Mouse (Mus musculus): ENCODE results near the gene Sspn. TPM values are rescaled to one million over a fixed set of nuclear protein-coding genes. Genes with fewer than 3 reads are reported as not detected.

Gene Sspn
- polyA plus RNA-seq, 1 experiment from 2014 or later = 4.6 TPM

GRCm38 (mm10) chr6:146014312-146014711 is 82.9 kb downstream of the Sspn start:
- DNase-seq (ENCODE audit: low spot score) = no peak
- Histone ChIP-seq H3K4me3 (no peak overlapping the region), H3K27me3 (ENCODE audit: low read depth, poor library complexity, severe bottlenecking) (no peaks in the 10 kb centered on the region; the same call in 1 of the 2 replicates), H3K36me3 (no peaks in the 10 kb centered on the region), H3K27ac (no peak overlapping the region), H3K4me1 (peaks cover 14% of the 10 kb centered on the region; the same call in 1 of the 2 replicates), H3K9me3 (replicated peaks) (no peaks in the 10 kb centered on the region)
- WGBS = 96% methylated on average over 3 of the region's 3 CpGs

Other genes with a start within 250 kb of the Sspn start
- 3.9 and 6.4 TPM in 2 replicates for gene Rassf8, start 184.9 kb upstream of the Sspn start, polyA plus RNA-seq (2016; fragmentation: Nextera tagmentation; extraction: Ambion mirVana)
- gene Bhlhe41, start 66.1 kb upstream of the Sspn start, polyA plus RNA-seq (2016; fragmentation: Nextera tagmentation; extraction: Ambion mirVana) = 0.23 and 0.26 TPM in 2 replicates

All from limb, embryonic 10.5 days (tissue).